Mouse (Mus musculus) liver, adult (tissue): ENCODE results near the gene Fbxw16.
"Not testable (repeated sequence)": the region's sequence is repeated elsewhere in the genome, so short reads cannot be mapped to it uniquely, and the experiment has no call there.

Experiments used
- GATA4 ChIP-seq: IDR thresholded peaks from 2 replicates; pipeline ENCODE4 v1.6.1; 2014; ENCODE audit warnings: mild to moderate bottlenecking, low read length; ENCODE audit not compliant: insufficient replicate concordance

Gene Fbxw16

GRCm38 (mm10) chr9:109449040-109449439, at the start of gene Fbxw16:
TSS of gene Fbxw16 (minus strand) at chr9:109449140.
- TF ChIP-seq GATA4 = no peak

- TF ChIP-seq GATA4 = not testable (repeated sequence)
These were observed 46.8 kb upstream of the Fbxw16 start, which contains the start of gene Fbxw19 for GRCm38 (mm10) chr9:109495775-109496174. TSS of gene Fbxw19 (minus strand) at chr9:109495875.

GRCm38 (mm10) chr9:109432956-109433355, 16.0 kb downstream of the Fbxw16 start:
- no peak for TF ChIP-seq GATA4

GRCm38 (mm10) chr9:109404196-109404595, 44.7 kb downstream of the Fbxw16 start, which contains the start of gene Fbxw22:
TSS of gene Fbxw22 (minus strand) at chr9:109404296.
- TF ChIP-seq GATA4 = not testable (repeated sequence)
